Mouse (Mus musculus): Measurements from ENCODE around the gene Lrmda. TPM values are rescaled to one million over a fixed set of nuclear protein-coding genes. Genes with fewer than 3 reads are reported as not detected.

Gene Lrmda
- polyA plus RNA-seq, 1 experiment from 2014 or later = 0.94 TPM

GRCm38 (mm10) chr14:22179761-22180160, 160.2 kb downstream of the Lrmda start:
- H3K4me3 ChIP-seq (replicated peaks; ENCODE audit: low read length) = no peak overlapping the region
- no peaks in the 10 kb centered on the region for H3K36me3 ChIP-seq (ENCODE audit: control insufficient read depth, insufficient read depth, low read length)
- H3K4me2 ChIP-seq (ENCODE audit: low read depth, low read length) = no peak overlapping the region
- no peaks in the 10 kb centered on the region for H3K27me3 ChIP-seq (ENCODE audit: control insufficient read depth, insufficient read depth, low read length)
- ATAC-seq (ENCODE audit: insufficient read depth, low FRiP score) = no peak
- H3K27ac ChIP-seq (ENCODE audit: low read length) = no peak overlapping the region
- WGBS = 42% methylated on average over 2 of the region's 2 CpGs
- H3K9me3 ChIP-seq (replicated peaks; ENCODE audit: control insufficient read depth, low read length) = no peaks in the 10 kb centered on the region
- no peaks in the 10 kb centered on the region for H3K4me1 ChIP-seq (ENCODE audit: control insufficient read depth, insufficient read depth, low read length)
- no peak overlapping the region for H3K9ac ChIP-seq (ENCODE audit: low read length)

- H3K27ac ChIP-seq (ENCODE audit: low read length) = no peak overlapping the region
- no peaks in the 10 kb centered on the region for H3K27me3 ChIP-seq (ENCODE audit: control insufficient read depth, insufficient read depth, low read length)
- H3K4me2 ChIP-seq (ENCODE audit: low read depth, low read length) = no peak overlapping the region
- over 99% methylated on average over 5 of the region's 6 CpGs for WGBS
- no peak for ATAC-seq (ENCODE audit: insufficient read depth, low FRiP score)
- H3K9me3 ChIP-seq (replicated peaks; ENCODE audit: control insufficient read depth, low read length) = no peaks in the 10 kb centered on the region
- no peak overlapping the region for H3K9ac ChIP-seq (ENCODE audit: low read length)
- no peaks in the 10 kb centered on the region for H3K36me3 ChIP-seq (ENCODE audit: control insufficient read depth, insufficient read depth, low read length)
- no peak overlapping the region for H3K4me3 ChIP-seq (replicated peaks; ENCODE audit: low read length)
- no peaks in the 10 kb centered on the region for H3K4me1 ChIP-seq (ENCODE audit: control insufficient read depth, insufficient read depth, low read length)
Observed at GRCm38 (mm10) chr14:22181508-22181907, 162.0 kb downstream of the Lrmda start.

GRCm38 (mm10) chr14:22183195-22183594, 163.7 kb downstream of the Lrmda start:
- H3K4me2 ChIP-seq (ENCODE audit: low read depth, low read length) = no peak overlapping the region
- no peak overlapping the region for H3K4me3 ChIP-seq (replicated peaks; ENCODE audit: low read length)
- H3K27ac ChIP-seq (ENCODE audit: low read length) = no peak overlapping the region
- 70% methylated on average over 3 of the region's 3 CpGs for WGBS
- ATAC-seq (ENCODE audit: insufficient read depth, low FRiP score) = no peak
- H3K4me1 ChIP-seq (ENCODE audit: control insufficient read depth, insufficient read depth, low read length) = no peaks in the 10 kb centered on the region
- no peaks in the 10 kb centered on the region for H3K36me3 ChIP-seq (ENCODE audit: control insufficient read depth, insufficient read depth, low read length)
- no peaks in the 10 kb centered on the region for H3K9me3 ChIP-seq (replicated peaks; ENCODE audit: control insufficient read depth, low read length)
- no peak overlapping the region for H3K9ac ChIP-seq (ENCODE audit: low read length)
- no peaks in the 10 kb centered on the region for H3K27me3 ChIP-seq (ENCODE audit: control insufficient read depth, insufficient read depth, low read length)

GRCm38 (mm10) chr14:22185452-22185851, 165.9 kb downstream of the Lrmda start:
- 68% methylated on average over 4 of the region's 4 CpGs for WGBS
- H3K4me3 ChIP-seq (replicated peaks; ENCODE audit: low read length) = no peak overlapping the region
- H3K4me2 ChIP-seq (ENCODE audit: low read depth, low read length) = no peak overlapping the region
- no peak overlapping the region for H3K27ac ChIP-seq (ENCODE audit: low read length)
- no peak overlapping the region for H3K9ac ChIP-seq (ENCODE audit: low read length)
- no peaks in the 10 kb centered on the region for H3K4me1 ChIP-seq (ENCODE audit: control insufficient read depth, insufficient read depth, low read length)
- no peaks in the 10 kb centered on the region for H3K27me3 ChIP-seq (ENCODE audit: control insufficient read depth, insufficient read depth, low read length)
- H3K9me3 ChIP-seq (replicated peaks; ENCODE audit: control insufficient read depth, low read length) = no peaks in the 10 kb centered on the region
- ATAC-seq (ENCODE audit: insufficient read depth, low FRiP score) = no peak
- H3K36me3 ChIP-seq (ENCODE audit: control insufficient read depth, insufficient read depth, low read length) = no peaks in the 10 kb centered on the region

- H3K27me3 ChIP-seq (ENCODE audit: control insufficient read depth, insufficient read depth, low read length) = no peaks in the 10 kb centered on the region
- no peaks in the 10 kb centered on the region for H3K4me1 ChIP-seq (ENCODE audit: control insufficient read depth, insufficient read depth, low read length)
- no peak overlapping the region for H3K4me3 ChIP-seq (replicated peaks; ENCODE audit: low read length)
- no peaks in the 10 kb centered on the region for H3K36me3 ChIP-seq (ENCODE audit: control insufficient read depth, insufficient read depth, low read length)
- WGBS = 49% methylated on average over 6 of the region's 6 CpGs
- ATAC-seq (ENCODE audit: insufficient read depth, low FRiP score) = no peak
- H3K27ac ChIP-seq (ENCODE audit: low read length) = no peak overlapping the region
- no peaks in the 10 kb centered on the region for H3K9me3 ChIP-seq (replicated peaks; ENCODE audit: control insufficient read depth, low read length)
- no peak overlapping the region for H3K9ac ChIP-seq (ENCODE audit: low read length)
- no peak overlapping the region for H3K4me2 ChIP-seq (ENCODE audit: low read depth, low read length)
Observed at GRCm38 (mm10) chr14:22190111-22190510, 170.6 kb downstream of the Lrmda start.

- ATAC-seq (ENCODE audit: insufficient read depth, low FRiP score) = no peak
- no peak overlapping the region for H3K27ac ChIP-seq (ENCODE audit: low read length)
- H3K9me3 ChIP-seq (replicated peaks; ENCODE audit: control insufficient read depth, low read length) = no peaks in the 10 kb centered on the region
- no peak overlapping the region for H3K9ac ChIP-seq (ENCODE audit: low read length)
- no peaks in the 10 kb centered on the region for H3K36me3 ChIP-seq (ENCODE audit: control insufficient read depth, insufficient read depth, low read length)
- H3K27me3 ChIP-seq (ENCODE audit: control insufficient read depth, insufficient read depth, low read length) = no peaks in the 10 kb centered on the region
- H3K4me2 ChIP-seq (ENCODE audit: low read depth, low read length) = no peak overlapping the region
- H3K4me3 ChIP-seq (replicated peaks; ENCODE audit: low read length) = no peak overlapping the region
- 63% methylated on average over 9 of the region's 9 CpGs for WGBS
- no peaks in the 10 kb centered on the region for H3K4me1 ChIP-seq (ENCODE audit: control insufficient read depth, insufficient read depth, low read length)
Observed at GRCm38 (mm10) chr14:22192185-22192584, 172.7 kb downstream of the Lrmda start.

- WGBS = 33% methylated on average over 11 of the region's 11 CpGs
- Histone ChIP-seq H3K27ac (ENCODE audit: low read length) (no peak overlapping the region), H3K9ac (ENCODE audit: low read length) (no peak overlapping the region), H3K27me3 (ENCODE audit: control insufficient read depth, insufficient read depth, low read length) (no peaks in the 10 kb centered on the region), H3K4me2 (ENCODE audit: low read depth, low read length) (no peak overlapping the region), H3K9me3 (replicated peaks; ENCODE audit: control insufficient read depth, low read length) (no peaks in the 10 kb centered on the region), H3K4me3 (replicated peaks; ENCODE audit: low read length) (no peak overlapping the region), H3K4me1 (ENCODE audit: control insufficient read depth, insufficient read depth, low read length) (0 out of 2 replicates have a peak, but pooled peaks cover 2% of the 10 kb centered on the region), H3K36me3 (ENCODE audit: control insufficient read depth, insufficient read depth, low read length) (no peaks in the 10 kb centered on the region)
- no peak for ATAC-seq (ENCODE audit: insufficient read depth, low FRiP score)
Observed at GRCm38 (mm10) chr14:22198021-22198420, 178.5 kb downstream of the Lrmda start.

- H3K27me3 ChIP-seq (ENCODE audit: control insufficient read depth, insufficient read depth, low read length) = no peaks in the 10 kb centered on the region
- H3K9me3 ChIP-seq (replicated peaks; ENCODE audit: control insufficient read depth, low read length) = no peaks in the 10 kb centered on the region
- no peak for ATAC-seq (ENCODE audit: insufficient read depth, low FRiP score)
- H3K36me3 ChIP-seq (ENCODE audit: control insufficient read depth, insufficient read depth, low read length) = no peaks in the 10 kb centered on the region
- H3K9ac ChIP-seq (ENCODE audit: low read length) = no peak overlapping the region
- no peak overlapping the region for H3K27ac ChIP-seq (ENCODE audit: low read length)
- no peak overlapping the region for H3K4me3 ChIP-seq (replicated peaks; ENCODE audit: low read length)
- H3K4me1 ChIP-seq (ENCODE audit: control insufficient read depth, insufficient read depth, low read length) = 0 out of 2 replicates have a peak, but pooled peaks cover 2% of the 10 kb centered on the region
- WGBS = 60% methylated on average over 12 of the region's 12 CpGs
- H3K4me2 ChIP-seq (ENCODE audit: low read depth, low read length) = no peak overlapping the region
Observed at GRCm38 (mm10) chr14:22198641-22199425, 179.3 kb downstream of the Lrmda start.

- Histone ChIP-seq H3K4me2 (ENCODE audit: low read depth, low read length) (no peak overlapping the region), H3K27ac (ENCODE audit: low read length) (no peak overlapping the region), H3K27me3 (ENCODE audit: control insufficient read depth, insufficient read depth, low read length) (no peaks in the 10 kb centered on the region), H3K9me3 (replicated peaks; ENCODE audit: control insufficient read depth, low read length) (no peaks in the 10 kb centered on the region), H3K4me1 (ENCODE audit: control insufficient read depth, insufficient read depth, low read length) (0 out of 2 replicates have a peak, but pooled peaks cover 2% of the 10 kb centered on the region), H3K36me3 (ENCODE audit: control insufficient read depth, insufficient read depth, low read length) (no peaks in the 10 kb centered on the region), H3K9ac (ENCODE audit: low read length) (no peak overlapping the region), H3K4me3 (replicated peaks; ENCODE audit: low read length) (no peak overlapping the region)
- ATAC-seq (ENCODE audit: insufficient read depth, low FRiP score) = no peak
- WGBS = 31% methylated on average over 2 of the region's 2 CpGs
Observed at GRCm38 (mm10) chr14:22201667-22202066, 182.2 kb downstream of the Lrmda start.
